Mouse (Mus musculus) hindbrain, embryonic 11.5 days (tissue): ENCODE results near the gene Gm10097. TPM values are rescaled to one million over a fixed set of nuclear protein-coding genes. Genes with fewer than 3 reads are reported as not detected.

Experiments
- ATAC-seq: fragments of 200-750 bp; cut with Nextera tagmentation; 2 replicates; pipeline ENCODE4 v1.8.0; 2017; ENCODE audit warnings: mild to moderate bottlenecking, moderate TSS enrichment, moderate library complexity; ENCODE audit not compliant: low FRiP score
- DNase-seq: peaks from one replicate; pipeline ENCODE4 v3.0.0-alpha.2; 2015; ENCODE audit warnings: low spot score
- H3K27ac ChIP-seq: fragments of 300-500 bp; sonication (generic); 2 replicates; pipeline ENCODE4 v1.5.1; 2014; ENCODE audit warnings: mild to moderate bottlenecking, low read depth, low read length
- H3K27me3 ChIP-seq: fragments of 300-500 bp; sonication (generic); 2 replicates; pipeline ENCODE4 v1.6.1; 2014; ENCODE audit warnings: mild to moderate bottlenecking, low read length, moderate library complexity, mixed read lengths; ENCODE audit not compliant: control insufficient read depth, insufficient read depth
- H3K36me3 ChIP-seq: fragments of 300-500 bp; sonication (generic); 2 replicates; pipeline ENCODE4 v1.6.1; 2014; ENCODE audit warnings: mild to moderate bottlenecking, low read length, moderate library complexity, mixed read lengths; ENCODE audit not compliant: control insufficient read depth, insufficient read depth
- H3K4me1 ChIP-seq: fragments of 300-500 bp; sonication (generic); replicated peaks from 2 replicates; pipeline ENCODE4 v1.6.1; 2014; ENCODE audit warnings: low read length, mixed read lengths; ENCODE audit not compliant: control insufficient read depth, insufficient read depth
- H3K4me2 ChIP-seq: fragments of 300-500 bp; sonication (generic); replicated peaks from 2 replicates; pipeline ENCODE4 v1.6.1; 2014; ENCODE audit warnings: mild to moderate bottlenecking, low read depth, low read length
- H3K4me3 ChIP-seq: fragments of 300-500 bp; sonication (generic); 2 replicates; pipeline ENCODE4 v1.5.1; 2014; ENCODE audit warnings: low read depth, low read length
- H3K9ac ChIP-seq: fragments of 300-500 bp; sonication (generic); 2 replicates; pipeline ENCODE4 v1.6.1; 2014; ENCODE audit warnings: low read depth, low read length
- H3K9me3 ChIP-seq: fragments of 300-500 bp; sonication (generic); 2 replicates; pipeline ENCODE4 v1.6.1; 2016; ENCODE audit warnings: low read length; ENCODE audit not compliant: control insufficient read depth
- WGBS: fragments of 180-500 bp; shearing (Covaris S2); extraction: QIAGEN DNeasy Blood & Tissue Kit; methylation state at CpG from one replicate; pipeline ENCODE4 v1.1.7; 2014; 5-methylcytosine and 5-hydroxymethylcytosine counted together
- polyA plus RNA-seq: library from polyadenylated mRNA; unstranded; fragments of >200 nt; fragmentation: Nextera tagmentation; extraction: Ambion mirVana; gene quantifications from 2 replicates; pipeline ENCODE4 v1.2.1, GENCODE M21; 2014

Gene Gm10097
- polyA plus RNA-seq, 1 experiment from 2014 or later = 0.11 TPM

DNA sequence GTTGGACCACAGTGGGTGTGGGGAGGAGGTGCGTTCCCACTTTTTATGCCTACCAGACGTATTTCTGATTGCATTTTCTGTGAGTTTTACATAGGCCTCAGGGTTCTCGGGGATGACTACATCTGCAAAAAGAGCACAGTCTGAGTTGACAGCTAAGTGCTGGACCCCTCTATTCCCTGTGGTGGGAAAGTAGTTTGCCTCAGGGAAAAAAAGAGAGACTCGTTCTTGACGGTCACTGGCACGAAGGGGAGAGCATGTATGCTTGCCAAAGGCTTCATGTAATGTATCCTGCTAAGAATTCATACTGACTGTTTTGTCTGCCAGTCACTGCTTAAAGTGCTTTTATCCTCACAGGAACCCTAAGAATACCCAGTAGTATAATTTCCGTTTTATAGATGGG lies 23.8 kb upstream of the Gm10097 start:
- H3K4me3 ChIP-seq = no peak overlapping the region
- DNase-seq = no peak
- H3K4me2 ChIP-seq = no peak overlapping the region
- WGBS = 91% methylated on average over 7 of the region's 7 CpGs
- ATAC-seq = no peak
- H3K4me1 ChIP-seq = no peaks in the 10 kb centered on the region
- no peaks in the 10 kb centered on the region for H3K27me3 ChIP-seq
- H3K9ac ChIP-seq = no peak overlapping the region
- no peaks in the 10 kb centered on the region for H3K36me3 ChIP-seq
- no peak overlapping the region for H3K27ac ChIP-seq
- no peaks in the 10 kb centered on the region for H3K9me3 ChIP-seq

DNA sequence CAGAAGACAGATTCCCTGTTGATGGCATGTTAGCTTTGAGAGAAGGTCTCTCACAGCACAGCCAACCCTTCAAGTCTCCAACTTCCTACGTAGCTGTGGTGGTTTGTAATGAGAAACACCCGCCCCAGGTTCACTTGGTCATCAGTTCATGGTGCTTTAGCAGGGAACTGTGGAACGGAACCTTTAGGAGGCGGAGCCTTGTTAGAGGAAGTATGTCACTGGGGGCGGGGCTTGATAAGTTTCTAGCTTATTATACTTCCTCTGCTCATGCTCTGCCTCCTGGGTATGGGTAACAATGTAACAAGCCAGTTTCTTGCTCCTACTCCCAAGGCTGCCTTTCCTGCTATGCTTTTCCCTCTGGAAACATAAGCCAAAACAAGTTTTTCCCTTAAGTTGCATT lies 23.3 kb upstream of the Gm10097 start:
- Histone ChIP-seq H3K27ac (no peak overlapping the region), H3K36me3 (no peaks in the 10 kb centered on the region), H3K9ac (no peak overlapping the region), H3K27me3 (no peaks in the 10 kb centered on the region), H3K4me1 (no peaks in the 10 kb centered on the region), H3K4me3 (no peak overlapping the region), H3K4me2 (no peak overlapping the region), H3K9me3 (no peaks in the 10 kb centered on the region)
- DNase-seq = no peak
- ATAC-seq = no peak
- WGBS = 91% methylated on average over 5 of the region's 5 CpGs

DNA sequence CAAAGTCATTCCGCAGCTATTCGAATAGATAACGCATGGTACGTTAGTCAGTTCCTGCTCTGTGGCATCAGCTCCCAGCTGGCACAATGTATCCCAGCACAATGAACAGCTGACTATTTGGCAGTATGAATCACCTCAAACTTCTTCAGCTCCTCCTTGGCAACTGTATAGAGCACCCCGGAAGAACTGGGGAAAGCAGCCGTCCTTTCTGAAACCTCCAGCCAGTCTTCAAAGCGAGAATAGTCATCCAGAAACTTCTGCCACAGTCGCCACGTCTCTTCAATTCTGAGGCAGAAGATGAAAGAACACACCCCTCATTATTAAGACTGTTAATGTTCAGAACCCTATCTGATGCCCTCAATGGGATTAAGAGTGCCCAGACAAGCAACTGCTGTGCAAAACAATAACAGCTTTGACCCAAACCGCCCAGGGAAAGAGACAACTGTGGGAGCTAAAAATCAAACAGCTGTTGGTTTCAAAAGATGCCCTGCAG lies 12.7 kb upstream of the Gm10097 start:
- Histone ChIP-seq H3K27ac (no peak overlapping the region), H3K36me3 (no peaks in the 10 kb centered on the region), H3K4me1 (no peaks in the 10 kb centered on the region), H3K9ac (no peak overlapping the region), H3K4me2 (no peak overlapping the region), H3K27me3 (no peaks in the 10 kb centered on the region), H3K4me3 (no peak overlapping the region), H3K9me3 (no peaks in the 10 kb centered on the region)
- ATAC-seq = no peak
- DNase-seq = no peak
- WGBS = 63% methylated on average over 10 of the region's 10 CpGs

DNA sequence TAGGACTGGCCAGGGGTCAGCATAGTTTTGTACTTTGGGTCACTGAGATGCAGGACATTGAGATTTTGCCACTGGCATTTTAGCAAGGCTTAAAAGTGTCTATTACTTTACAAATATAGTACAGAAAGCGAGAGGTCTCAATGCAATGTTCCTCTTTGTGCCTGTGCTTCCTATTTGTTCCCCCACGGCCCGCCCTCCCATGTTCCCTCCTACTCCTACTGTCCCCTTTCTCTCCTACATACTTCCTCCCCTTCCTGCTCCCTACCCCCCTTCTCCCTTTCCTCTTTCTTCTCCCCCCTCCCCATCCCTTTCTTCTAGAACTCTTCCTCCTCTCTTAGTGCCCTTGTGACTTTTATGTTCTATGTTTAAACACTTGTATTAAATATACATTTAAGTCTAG lies 12.1 kb upstream of the Gm10097 start:
- 84% methylated on average over 3 of the region's 3 CpGs for WGBS
- H3K4me1 ChIP-seq = no peaks in the 10 kb centered on the region
- no peak overlapping the region for H3K4me3 ChIP-seq
- no peak overlapping the region for H3K9ac ChIP-seq
- no peak for ATAC-seq
- DNase-seq = no peak
- no peaks in the 10 kb centered on the region for H3K9me3 ChIP-seq
- no peak overlapping the region for H3K4me2 ChIP-seq
- no peaks in the 10 kb centered on the region for H3K27me3 ChIP-seq
- no peak overlapping the region for H3K27ac ChIP-seq
- no peaks in the 10 kb centered on the region for H3K36me3 ChIP-seq

DNA sequence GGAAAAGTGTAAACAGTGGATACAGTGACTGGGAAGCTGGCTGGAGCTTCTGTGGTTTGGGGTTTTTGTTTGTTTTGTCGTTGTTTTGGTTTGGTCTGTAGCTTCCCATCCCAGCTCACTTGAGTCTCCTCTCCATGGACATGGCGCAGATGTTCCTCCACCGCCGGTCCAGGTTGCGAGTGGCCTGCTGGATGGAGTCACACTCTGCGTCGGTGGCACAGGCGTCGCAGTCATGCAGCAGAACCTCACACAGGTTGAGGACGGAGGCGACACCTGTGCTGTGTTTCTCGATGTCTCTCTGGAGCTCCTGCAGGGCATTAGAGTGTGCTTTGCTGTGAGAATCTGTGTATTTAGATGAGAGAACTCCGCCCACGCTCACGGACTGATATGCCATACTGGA lies 11.3 kb upstream of the Gm10097 start:
- H3K36me3 ChIP-seq = no peaks in the 10 kb centered on the region
- no peak overlapping the region for H3K4me3 ChIP-seq
- WGBS = 96% methylated on average over 15 of the region's 15 CpGs
- no peaks in the 10 kb centered on the region for H3K9me3 ChIP-seq
- no peak for DNase-seq
- no peak overlapping the region for H3K4me2 ChIP-seq
- no peaks in the 10 kb centered on the region for H3K4me1 ChIP-seq
- H3K27ac ChIP-seq = no peak overlapping the region
- no peak for ATAC-seq
- no peaks in the 10 kb centered on the region for H3K27me3 ChIP-seq
- no peak overlapping the region for H3K9ac ChIP-seq

DNA sequence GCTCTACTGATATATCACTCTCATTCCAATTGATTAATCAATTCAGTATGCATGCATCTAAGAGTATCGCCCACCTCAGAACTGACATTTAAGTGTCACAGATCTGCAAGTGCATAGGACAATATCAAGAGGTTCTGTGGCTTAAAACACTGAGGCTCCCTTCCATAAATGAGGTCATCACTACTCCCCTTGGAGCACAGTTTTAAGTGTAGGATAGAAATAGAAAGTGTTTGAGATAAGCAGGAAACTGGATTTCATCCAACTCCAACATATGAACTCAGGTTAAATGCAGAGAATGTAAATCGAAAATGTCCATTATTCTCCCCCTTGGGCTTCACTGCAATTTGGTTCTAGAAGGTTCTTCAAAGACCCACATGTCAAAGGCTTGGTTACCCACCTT lies 10.1 kb upstream of the Gm10097 start:
- H3K4me2 ChIP-seq = no peak overlapping the region
- no peaks in the 10 kb centered on the region for H3K36me3 ChIP-seq
- no peaks in the 10 kb centered on the region for H3K9me3 ChIP-seq
- no peak overlapping the region for H3K9ac ChIP-seq
- no peak overlapping the region for H3K27ac ChIP-seq
- no peaks in the 10 kb centered on the region for H3K4me1 ChIP-seq
- H3K4me3 ChIP-seq = no peak overlapping the region
- DNase-seq = no peak
- H3K27me3 ChIP-seq = no peaks in the 10 kb centered on the region
- no peak for ATAC-seq
- 84% methylated on average over 2 of the region's 2 CpGs for WGBS

DNA sequence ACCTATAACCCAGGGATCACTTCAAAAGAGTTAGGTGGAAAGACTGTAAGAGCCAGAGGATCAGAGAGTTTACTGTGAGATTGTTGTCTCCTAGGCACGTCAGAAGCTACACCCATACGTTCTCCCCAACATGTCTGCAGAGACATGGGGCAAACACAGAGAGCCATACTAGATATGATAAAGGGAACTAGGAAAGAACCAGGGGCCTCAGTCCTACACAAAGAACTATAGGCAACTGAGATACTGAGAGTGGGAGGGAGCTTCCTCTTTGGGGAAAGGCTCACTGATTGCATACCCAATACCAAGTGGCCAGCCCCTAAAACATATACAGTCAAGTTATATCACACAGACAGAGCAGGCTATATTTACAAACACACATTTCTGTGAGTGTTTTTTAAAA lies 9.0 kb upstream of the Gm10097 start:
- no peak overlapping the region for H3K27ac ChIP-seq
- no peaks in the 10 kb centered on the region for H3K27me3 ChIP-seq
- no peaks in the 10 kb centered on the region for H3K4me1 ChIP-seq
- 87% methylated on average over 2 of the region's 2 CpGs for WGBS
- DNase-seq (no peak), ATAC-seq (no peak)
- no peak overlapping the region for H3K9ac ChIP-seq
- no peak overlapping the region for H3K4me3 ChIP-seq
- no peak overlapping the region for H3K4me2 ChIP-seq
- no peaks in the 10 kb centered on the region for H3K36me3 ChIP-seq
- no peaks in the 10 kb centered on the region for H3K9me3 ChIP-seq

DNA sequence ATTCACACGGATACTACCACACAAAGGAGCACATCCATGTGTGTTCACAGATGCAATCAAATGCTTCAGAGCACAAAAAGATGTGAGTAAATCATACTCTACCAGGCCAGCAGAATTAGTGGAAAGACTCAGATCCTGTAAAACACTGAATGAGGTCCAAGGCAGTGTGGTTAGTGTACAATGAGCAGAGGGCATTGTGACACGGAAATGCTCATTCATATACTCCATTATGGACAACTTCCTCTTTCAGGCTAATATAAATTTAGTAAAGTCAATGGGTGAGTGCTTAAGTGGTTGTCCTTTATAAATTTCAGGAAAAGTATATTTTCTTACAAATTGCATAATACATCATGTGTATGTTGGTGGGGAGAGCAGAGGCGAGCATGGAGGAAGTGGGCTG lies 1.9 kb upstream of the Gm10097 start:
- WGBS = 88% methylated on average over 3 of the region's 3 CpGs
- H3K27ac ChIP-seq = no peak overlapping the region
- no peak overlapping the region for H3K9ac ChIP-seq
- ATAC-seq = no peak
- no peaks in the 10 kb centered on the region for H3K9me3 ChIP-seq
- H3K27me3 ChIP-seq = no peaks in the 10 kb centered on the region
- no peak overlapping the region for H3K4me3 ChIP-seq
- H3K36me3 ChIP-seq = no peaks in the 10 kb centered on the region
- no peaks in the 10 kb centered on the region for H3K4me1 ChIP-seq
- H3K4me2 ChIP-seq = no peak overlapping the region
- DNase-seq = no peak

DNA sequence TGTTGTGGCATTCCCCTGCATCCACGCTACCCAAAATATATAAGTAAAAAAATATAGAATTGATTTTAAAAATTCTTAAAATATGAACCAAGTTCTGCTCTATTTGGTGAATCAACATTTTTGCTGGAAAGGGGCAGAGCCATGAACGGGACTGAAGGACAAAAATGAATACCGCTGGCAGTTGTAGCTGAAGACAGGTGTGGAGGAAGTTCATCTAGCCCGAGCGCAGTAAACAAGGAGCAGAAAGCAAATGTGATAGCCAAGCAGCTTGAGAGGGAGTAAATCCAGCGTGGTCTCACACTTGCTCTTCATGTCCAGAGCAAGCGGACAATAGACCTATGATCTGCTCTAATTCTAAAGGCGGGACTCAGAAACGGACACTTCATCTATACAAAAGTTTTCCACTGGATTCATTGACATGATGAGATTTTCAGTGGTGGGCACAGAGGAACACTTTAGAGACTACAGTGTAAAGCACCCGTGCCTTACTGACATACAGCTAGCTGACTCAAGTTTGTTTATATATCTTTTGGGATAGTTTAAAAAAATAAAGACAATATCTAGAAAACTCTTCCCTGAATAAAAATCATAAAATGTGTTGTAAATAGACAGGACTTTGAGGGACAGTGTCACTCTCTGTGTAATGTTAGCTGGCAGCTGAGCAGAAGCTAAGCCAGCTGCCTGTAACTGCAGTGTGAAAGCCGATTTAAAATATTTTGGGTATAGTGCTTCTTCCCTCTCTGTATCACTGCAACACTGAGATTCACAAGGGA lies 1.4 kb downstream of the Gm10097 start:
- no peak overlapping the region for H3K27ac ChIP-seq
- no peaks in the 10 kb centered on the region for H3K9me3 ChIP-seq
- no peak overlapping the region for H3K4me3 ChIP-seq
- no peak overlapping the region for H3K4me2 ChIP-seq
- H3K9ac ChIP-seq = no peak overlapping the region
- 91% methylated on average over 11 of the region's 11 CpGs for WGBS
- DNase-seq = no peak
- no peaks in the 10 kb centered on the region for H3K36me3 ChIP-seq
- ATAC-seq = no peak
- no peaks in the 10 kb centered on the region for H3K27me3 ChIP-seq
- H3K4me1 ChIP-seq = no peaks in the 10 kb centered on the region
